Mouse (Mus musculus): ENCODE measurements around the gene Csrnp3. TPM values are rescaled to one million over a fixed set of nuclear protein-coding genes. Genes with fewer than 3 reads are reported as not detected.

Gene Csrnp3
- total RNA-seq, 1 experiment from 2014 or later, result 0.85 TPM

GRCm38 (mm10) chr2:66024837-66025236 lies 179.3 kb downstream of the Csrnp3 start:
- DNase-seq, result no peak

DNA sequence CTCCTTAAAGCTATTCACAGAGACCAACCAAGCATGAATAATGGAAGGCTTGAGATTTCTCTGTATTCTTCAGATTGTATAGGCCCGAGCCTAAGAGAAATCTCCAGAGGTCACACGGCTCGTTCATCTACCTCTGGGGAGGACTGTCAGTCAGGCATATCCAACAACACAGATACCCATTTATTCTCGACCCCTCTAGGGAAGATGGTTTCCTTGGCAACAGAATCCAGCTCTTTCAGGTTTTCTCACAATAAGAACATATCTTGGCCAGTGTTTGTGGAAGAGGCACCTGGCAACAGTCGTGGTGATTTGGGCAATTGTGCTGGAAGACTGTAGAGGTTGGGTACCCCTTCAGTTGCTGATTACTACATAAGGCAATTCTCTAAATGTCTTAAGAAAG lies 183.2 kb downstream of the Csrnp3 start:
- DNase-seq, result no peak

GRCm38 (mm10) chr2:66034907-66035679 lies 189.5 kb downstream of the Csrnp3 start:
- no peak for DNase-seq

DNA sequence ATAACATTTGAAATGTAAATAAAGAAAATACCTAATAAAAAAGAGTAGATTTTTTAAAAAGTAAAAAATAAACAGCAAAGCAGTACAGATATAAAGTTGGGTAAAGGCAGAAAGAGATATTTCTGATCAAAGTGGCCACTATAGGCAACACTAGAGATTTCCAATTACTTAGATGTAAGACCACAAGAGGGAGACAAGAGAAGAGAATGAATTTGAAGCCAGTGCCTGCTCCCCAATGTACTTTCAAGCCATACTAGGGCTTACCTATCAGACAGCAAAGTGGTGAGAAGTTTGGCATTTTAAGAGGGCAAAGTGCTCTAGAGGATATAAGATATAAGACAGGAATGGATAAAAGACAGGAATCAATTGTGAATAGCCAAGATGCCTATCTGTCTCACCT lies 195.0 kb downstream of the Csrnp3 start:
- no peak for DNase-seq

DNA sequence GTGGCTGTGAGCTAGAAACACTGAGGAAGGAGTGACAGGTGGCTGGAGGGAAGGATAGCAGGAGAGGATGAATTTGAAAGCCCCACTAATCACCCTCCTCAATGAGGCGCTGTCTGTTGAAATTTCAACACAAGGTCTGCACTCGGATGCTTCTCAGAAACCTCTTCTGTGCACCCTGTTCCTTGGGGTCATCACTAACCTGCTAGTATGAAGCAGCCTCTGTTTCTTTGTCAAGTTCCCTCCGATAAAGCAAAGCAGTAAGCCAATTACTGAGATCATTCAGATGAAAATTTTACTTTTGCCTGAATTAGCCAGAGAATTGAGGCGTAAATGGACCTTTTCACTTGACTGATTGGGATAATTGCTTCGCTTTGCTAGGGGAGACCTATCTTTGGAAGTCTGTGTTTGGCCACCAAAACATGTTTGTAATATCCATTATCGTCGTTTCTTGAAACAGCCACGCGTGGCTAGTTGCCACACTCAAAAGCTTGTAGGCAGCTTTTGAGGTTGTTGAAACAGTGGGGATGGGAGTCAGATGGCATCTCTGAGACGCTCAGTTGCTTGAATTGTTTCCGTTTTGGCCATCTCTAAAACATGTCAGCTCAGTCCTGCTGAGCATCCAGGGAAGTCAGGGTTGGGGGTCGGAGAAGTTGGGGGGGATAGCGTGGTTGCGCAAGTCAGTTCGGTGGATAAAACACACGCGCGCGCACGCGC lies 195.8 kb downstream of the Csrnp3 start:
- no peak for DNase-seq

DNA sequence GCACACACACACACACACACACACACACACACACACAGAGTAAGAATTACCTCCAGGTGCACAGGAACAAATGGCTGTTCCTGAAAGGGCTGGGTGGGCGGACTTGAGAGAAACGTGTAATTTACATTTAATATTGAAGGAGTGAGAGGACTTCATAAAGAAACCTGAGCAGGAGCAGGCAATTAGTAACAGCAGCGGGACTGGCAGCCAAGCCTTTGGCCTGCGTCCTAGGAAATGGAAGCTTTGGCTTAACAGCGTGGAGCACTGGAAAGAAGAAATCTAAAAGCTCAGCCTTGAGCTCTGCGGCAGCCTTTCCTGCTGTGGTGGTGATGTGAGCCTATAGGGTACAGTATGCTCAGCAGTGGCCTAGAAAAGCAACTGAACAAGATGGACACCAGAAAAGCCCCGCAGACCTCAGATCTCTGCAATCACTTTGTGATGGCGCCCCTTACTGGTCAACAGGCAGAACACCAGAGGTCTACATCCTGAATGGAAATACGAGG lies 196.4 kb downstream of the Csrnp3 start:
- DNase-seq, result peak; percentile 47

GRCm38 (mm10) chr2:66043441-66044404 lies 198.2 kb downstream of the Csrnp3 start:
- DNase-seq, result no peak

DNA sequence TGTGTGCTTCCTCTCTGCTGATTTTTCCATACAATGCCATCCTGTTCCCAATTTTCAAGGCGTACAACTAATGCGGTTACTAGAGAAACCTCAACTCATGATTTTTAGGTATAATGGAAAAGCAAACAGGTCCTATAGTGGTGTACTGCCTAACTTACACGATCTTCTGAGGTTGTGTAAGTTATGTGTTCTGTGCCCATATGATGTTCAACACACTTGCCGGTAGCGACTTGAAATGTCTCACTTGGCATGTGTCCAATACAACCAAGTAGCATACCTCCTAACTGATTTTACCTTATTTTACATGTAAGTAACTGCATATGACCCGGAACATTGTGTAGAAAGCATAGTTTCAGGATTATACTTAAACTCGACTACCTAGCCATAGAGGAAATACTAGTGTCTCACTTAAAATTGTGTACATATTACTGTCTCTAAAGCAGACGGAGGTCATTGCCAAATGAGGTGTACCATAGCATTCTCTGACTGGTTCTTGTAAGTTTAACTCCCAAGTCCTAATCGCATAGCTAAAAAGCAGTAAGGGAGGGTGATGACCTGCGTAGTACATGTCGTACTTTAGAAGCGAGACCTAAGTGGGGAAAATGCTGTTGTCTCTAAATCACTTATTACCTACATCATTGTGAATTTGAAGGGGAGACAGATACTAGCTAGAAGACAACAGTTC lies 199.0 kb downstream of the Csrnp3 start:
- no peak for DNase-seq

DNA sequence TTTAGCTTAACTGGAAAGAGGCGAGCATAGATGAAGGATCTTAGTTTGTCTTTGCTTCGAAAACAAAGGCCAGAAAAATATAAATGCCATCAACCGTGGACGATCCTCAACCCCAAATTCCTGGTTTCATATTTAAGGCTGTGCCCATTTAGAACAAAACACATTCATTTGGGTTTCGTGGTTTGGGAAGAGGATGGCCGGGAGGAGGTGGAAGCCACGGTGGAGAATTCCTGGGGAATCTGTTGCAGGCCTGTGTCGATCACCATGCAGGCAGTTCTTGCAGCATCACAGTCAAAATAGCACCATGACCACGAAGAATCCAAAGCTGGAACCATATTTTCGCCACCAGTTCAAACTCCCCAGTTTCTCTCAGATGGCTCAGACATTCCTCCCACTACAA lies 217.7 kb downstream of the Csrnp3 start:
- no peak for DNase-seq

DNA sequence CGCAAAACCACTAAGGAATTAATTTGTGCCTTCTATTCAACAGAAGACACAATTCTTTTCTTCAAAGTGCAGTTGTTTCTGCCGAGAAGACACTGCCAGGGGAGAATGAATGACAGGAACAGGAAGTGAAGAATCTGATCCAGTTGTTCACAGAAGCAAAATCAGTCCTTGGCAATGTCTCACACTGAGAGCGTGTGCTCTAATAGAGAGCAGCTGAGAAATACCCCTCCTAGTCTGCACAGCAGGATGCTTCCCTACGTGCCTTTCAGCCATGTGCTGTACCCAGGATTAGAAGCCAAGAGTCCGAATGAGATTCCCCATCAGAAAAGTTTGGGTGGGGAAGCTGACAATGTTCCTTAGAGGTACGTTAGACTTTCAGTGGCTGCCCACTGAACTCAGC lies 223.9 kb downstream of the Csrnp3 start:
- no peak for DNase-seq

- DNase-seq, result no peak
These were observed 235.2 kb downstream of the Csrnp3 start for GRCm38 (mm10) chr2:66080731-66081130.

Other genes starting within 250 kb of the Csrnp3 start
- 0.85 and 1.9 TPM in 2 replicates for gene Scn2a, start 225.0 kb upstream of the Csrnp3 start, total RNA-seq (2021)

Measured in adrenal gland, postnatal 14 days (tissue).